Mouse (Mus musculus) cortical plate, adult 2 months (tissue): Measurements from ENCODE around the gene Olfr1404.

Source experiments
- CTCF ChIP-seq: fragments of 200-500 bp; IDR thresholded peaks from 2 replicates; pipeline ENCODE4 v1.5.1; 2011; ENCODE audit warnings: mild to moderate bottlenecking, control low read depth, low read length; ENCODE audit not compliant: insufficient read depth; ENCODE audit errors: extremely low read depth
- POLR2A ChIP-seq: fragments of 200-500 bp; IDR thresholded peaks from 2 replicates; pipeline ENCODE4 v1.6.1; 2011; ENCODE audit warnings: mild to moderate bottlenecking, low read length, control low read depth; ENCODE audit not compliant: insufficient read depth; ENCODE audit errors: extremely low read depth

- TF ChIP-seq POLR2A (no peak), CTCF (no peak)
Measured at GRCm38 (mm10) chr1:173212092-173212491, at the start of gene Olfr1404.
